Mouse (Mus musculus) intestine, embryonic 16.5 days (tissue): ENCODE measurements around the gene Napepld. TPM values are rescaled to one million over a fixed set of nuclear protein-coding genes. Genes with fewer than 3 reads are reported as not detected.
"Not testable (repeated sequence)": the region's sequence is repeated elsewhere in the genome, so short reads cannot be mapped to it uniquely, and the experiment has no call there.

Experiments
- ATAC-seq: fragments of 200-750 bp; cut with Nextera tagmentation; 2 replicates; pipeline ENCODE4 v1.8.0; 2017; ENCODE audit warnings: moderate TSS enrichment, moderate library complexity
- H3K27ac ChIP-seq: fragments of 300-500 bp; sonication (generic); 2 replicates; pipeline ENCODE4 v1.5.1; 2014; ENCODE audit warnings: mild to moderate bottlenecking, low read length
- H3K27me3 ChIP-seq: fragments of 300-500 bp; sonication (generic); replicated peaks from 2 replicates; pipeline ENCODE4 v1.6.1; 2014; ENCODE audit warnings: low read length, control low read depth, mixed read lengths; ENCODE audit not compliant: control insufficient read depth, insufficient read depth
- H3K36me3 ChIP-seq: fragments of 300-500 bp; sonication (generic); 2 replicates; pipeline ENCODE4 v1.6.1; 2014; ENCODE audit warnings: low read length, control low read depth; ENCODE audit not compliant: control insufficient read depth, insufficient read depth
- H3K4me1 ChIP-seq: fragments of 300-500 bp; sonication (generic); 2 replicates; pipeline ENCODE4 v1.6.1; 2014; ENCODE audit warnings: low read length, control low read depth, mixed read lengths; ENCODE audit not compliant: control insufficient read depth, insufficient read depth
- H3K4me2 ChIP-seq: fragments of 300-500 bp; sonication (generic); 2 replicates; pipeline ENCODE4 v1.6.1; 2014; ENCODE audit warnings: low read depth, low read length, control low read depth
- H3K4me3 ChIP-seq: fragments of 300-500 bp; sonication (generic); 2 replicates; pipeline ENCODE4 v1.5.1; 2014; ENCODE audit warnings: mild to moderate bottlenecking, low read length
- H3K9ac ChIP-seq: fragments of 300-500 bp; sonication (generic); 2 replicates; pipeline ENCODE4 v1.6.1; 2014; ENCODE audit warnings: low read depth, low read length
- H3K9me3 ChIP-seq: fragments of 300-500 bp; sonication (generic); 2 replicates; pipeline ENCODE4 v1.6.1; 2016; ENCODE audit warnings: low read length, control low read depth; ENCODE audit not compliant: control insufficient read depth
- WGBS: fragments of 180-500 bp; shearing (Covaris S2); extraction: QIAGEN DNeasy Blood & Tissue Kit; methylation state at CpG from one replicate; pipeline ENCODE4 v1.1.7; 2014; 5-methylcytosine and 5-hydroxymethylcytosine counted together
- polyA plus RNA-seq: library from polyadenylated mRNA; unstranded; fragments of >200 nt; fragmentation: Nextera tagmentation; extraction: Ambion mirVana; gene quantifications from 2 replicates; pipeline ENCODE4 v1.2.1, GENCODE M21; 2015

Napepld gene
- polyA plus RNA-seq, 1 experiment from 2014 or later = 3.1 TPM

DNA sequence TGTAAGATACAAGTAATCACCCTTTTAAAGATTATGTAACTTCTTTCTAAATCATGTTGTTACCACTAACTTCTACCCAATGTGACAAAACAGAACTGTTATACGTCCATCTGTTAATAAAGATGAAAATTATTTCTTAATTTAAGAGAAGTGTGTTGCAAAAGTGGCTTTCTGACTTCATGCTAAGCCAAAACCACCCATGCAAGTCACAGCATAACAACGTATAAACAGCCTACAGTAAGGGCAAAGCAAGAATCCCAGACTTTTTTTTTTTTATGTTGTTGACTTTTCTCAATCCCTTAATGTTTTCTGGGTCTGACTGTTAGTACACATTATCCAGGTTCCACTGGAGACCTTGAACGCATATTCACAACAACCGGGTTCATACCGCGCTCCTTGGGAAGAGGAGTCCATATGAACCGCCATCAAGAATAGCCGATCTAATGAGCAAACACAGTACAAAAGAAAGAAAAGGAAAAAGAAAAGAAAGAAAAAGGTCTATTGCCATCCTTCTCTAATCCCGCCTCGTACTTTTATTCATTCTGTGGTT lies 849 bp downstream of the Napepld start:
- no peak overlapping the region for H3K27ac ChIP-seq
- H3K4me2 ChIP-seq = peak overlapping the region; percentile 87
- 14% methylated on average over 10 of the region's 10 CpGs for WGBS
- peak overlapping the region; percentile 73 for H3K4me3 ChIP-seq
- H3K36me3 ChIP-seq = no peaks in the 10 kb centered on the region
- H3K9ac ChIP-seq = no peak overlapping the region
- H3K9me3 ChIP-seq = no peaks in the 10 kb centered on the region
- no peaks in the 10 kb centered on the region for H3K27me3 ChIP-seq
- ATAC-seq = no peak
- no peaks in the 10 kb centered on the region; the same call in 1 of the 2 replicates for H3K4me1 ChIP-seq

DNA sequence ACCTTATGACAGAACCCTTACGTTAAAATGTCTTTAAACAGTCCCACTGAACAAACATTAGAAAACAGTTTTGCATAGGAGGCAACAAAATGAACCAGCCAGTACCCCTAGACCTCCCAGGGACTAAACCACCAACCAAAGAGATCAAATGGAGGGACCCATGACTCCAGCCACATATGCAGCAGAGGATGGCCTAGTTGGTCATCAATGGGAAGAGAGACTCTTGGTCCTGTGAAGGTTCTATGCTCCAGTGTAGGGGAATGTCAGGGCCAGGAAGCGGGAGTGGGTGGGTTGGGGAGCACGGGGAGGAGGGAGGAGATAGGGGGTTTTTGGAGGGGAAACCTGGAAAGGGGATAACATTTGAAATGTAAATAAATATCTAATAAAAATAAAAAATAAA lies 1.6 kb downstream of the Napepld start:
- H3K9me3 ChIP-seq, H3K4me1 ChIP-seq, H3K9ac ChIP-seq, H3K36me3 ChIP-seq, ATAC-seq, H3K27ac ChIP-seq, H3K27me3 ChIP-seq, H3K4me3 ChIP-seq, H3K4me2 ChIP-seq: not testable (repeated sequence)
- WGBS = 86% methylated on average over 3 of the region's 3 CpGs

DNA sequence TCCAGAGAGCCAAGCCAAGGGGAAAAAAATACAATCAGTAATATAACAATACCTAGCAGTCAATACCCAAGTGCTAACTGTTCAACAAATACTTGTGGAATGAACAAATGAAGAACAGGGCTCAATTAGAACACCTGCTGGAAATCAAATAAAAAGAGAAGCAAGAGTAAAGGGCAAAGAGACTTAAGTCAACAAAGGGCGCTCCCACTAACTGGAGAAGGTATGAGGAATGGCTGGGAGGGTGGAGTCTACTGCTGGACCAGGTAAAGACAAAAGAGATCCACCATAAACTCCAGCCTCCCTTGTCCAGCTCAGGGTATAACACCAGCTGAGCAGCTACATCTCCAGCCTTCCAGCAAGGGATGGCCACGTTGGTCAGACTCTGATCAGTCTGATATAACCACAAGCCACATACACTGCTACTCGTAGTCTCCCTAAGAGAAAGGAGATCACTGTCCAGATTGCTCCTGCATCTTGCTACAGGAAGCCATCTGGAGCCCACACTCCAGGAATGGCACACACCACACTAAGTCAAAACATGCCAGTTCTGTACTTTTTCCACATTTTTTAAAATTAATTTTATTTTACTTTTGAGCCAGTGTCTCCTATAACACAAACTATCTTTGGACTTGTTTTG lies 6.2 kb downstream of the Napepld start:
- H3K27me3 ChIP-seq = no peaks in the 10 kb centered on the region
- H3K4me2 ChIP-seq = no peak overlapping the region
- no peak overlapping the region for H3K9ac ChIP-seq
- no peaks in the 10 kb centered on the region for H3K9me3 ChIP-seq
- no peak overlapping the region for H3K4me3 ChIP-seq
- H3K36me3 ChIP-seq = no peaks in the 10 kb centered on the region
- peaks cover 8% of the 10 kb centered on the region for H3K4me1 ChIP-seq
- no peak overlapping the region for H3K27ac ChIP-seq
- 74% methylated on average over 3 of the region's 3 CpGs for WGBS
- ATAC-seq = peak; percentile 72

DNA sequence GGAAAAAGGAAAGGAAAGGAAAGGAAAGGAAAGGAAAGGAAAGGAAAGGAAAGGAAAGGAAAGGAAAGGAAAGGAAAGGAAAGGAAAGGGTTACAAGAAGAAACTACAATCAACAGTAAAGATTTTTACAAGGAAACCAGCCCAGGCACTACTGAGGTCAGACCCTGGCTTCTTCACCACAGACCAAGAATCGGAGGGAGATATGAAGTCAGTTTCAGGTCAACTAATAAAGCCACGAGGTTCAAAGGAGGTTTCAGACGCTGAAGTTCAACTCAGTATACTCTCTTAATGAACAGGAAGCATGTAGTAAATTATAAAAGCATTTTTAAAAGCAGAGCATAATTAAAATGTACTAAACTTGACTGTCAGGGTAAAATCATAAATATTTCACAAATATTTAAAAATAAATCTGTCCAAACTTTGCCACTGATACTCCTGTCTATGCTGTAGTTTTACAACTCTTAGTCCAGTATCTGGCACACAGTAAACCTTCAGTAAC lies 7.8 kb downstream of the Napepld start:
- ATAC-seq = peak; percentile 65; the same call in 1 of the 2 replicates

DNA sequence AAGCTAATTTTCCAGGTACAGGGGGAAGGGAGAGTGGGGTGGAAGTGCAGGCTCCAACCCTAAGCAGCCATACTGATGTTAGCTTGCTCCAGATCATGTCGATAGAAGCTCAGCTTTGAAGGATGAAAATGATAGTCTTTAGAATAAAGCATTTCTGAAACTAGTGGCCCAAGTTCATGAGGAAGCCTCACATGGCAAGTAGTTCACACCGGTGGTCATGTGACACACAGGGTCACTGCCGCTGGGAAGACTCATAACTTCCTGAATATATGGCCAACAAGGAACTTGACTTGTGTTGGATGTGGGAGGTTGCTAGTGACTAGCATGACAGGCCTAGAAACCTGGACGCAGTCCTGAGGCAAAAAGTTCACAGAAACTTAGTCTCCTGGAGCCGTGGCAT lies 9.0 kb downstream of the Napepld start:
- H3K27me3 ChIP-seq = no peaks in the 10 kb centered on the region
- H3K4me2 ChIP-seq = no peak overlapping the region
- no peaks in the 10 kb centered on the region for H3K36me3 ChIP-seq
- no peaks in the 10 kb centered on the region for H3K9me3 ChIP-seq
- no peak for ATAC-seq
- no peak overlapping the region for H3K27ac ChIP-seq
- H3K4me1 ChIP-seq = peaks cover 8% of the 10 kb centered on the region
- no peak overlapping the region for H3K9ac ChIP-seq
- H3K4me3 ChIP-seq = no peak overlapping the region
- 90% methylated on average over 5 of the region's 5 CpGs for WGBS

More for the DNA sequence above, 7.8 kb downstream of the Napepld start:
- Histone ChIP-seq H3K4me3 (no peak overlapping the region), H3K4me2 (no peak overlapping the region), H3K9ac (no peak overlapping the region), H3K4me1 (peaks cover 8% of the 10 kb centered on the region), H3K27ac (no peak overlapping the region), H3K36me3 (no peaks in the 10 kb centered on the region), H3K27me3 (no peaks in the 10 kb centered on the region), H3K9me3 (no peaks in the 10 kb centered on the region)
- WGBS = 41% methylated on average over 3 of the region's 3 CpGs

DNA sequence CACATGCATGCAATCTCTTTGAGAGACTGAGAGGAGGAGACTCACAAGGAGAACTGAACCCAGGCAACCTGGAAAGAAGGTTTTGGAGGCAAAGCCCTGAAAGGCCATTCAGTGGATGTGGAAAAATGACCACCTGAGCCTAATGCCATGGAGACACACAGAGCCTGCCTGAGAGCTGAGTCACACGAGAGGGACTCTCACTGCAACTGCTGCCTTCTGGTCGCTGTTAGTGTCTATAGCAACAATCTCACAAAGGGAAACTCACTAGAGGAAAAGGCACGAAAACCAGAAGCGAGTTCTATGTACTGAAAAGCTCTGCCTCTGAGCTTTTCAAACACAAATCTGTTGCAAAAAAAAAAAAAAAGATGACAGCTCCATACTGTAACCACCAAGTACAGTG lies 14.2 kb downstream of the Napepld start:
- ATAC-seq = no peak
- no peaks in the 10 kb centered on the region for H3K36me3 ChIP-seq
- H3K9me3 ChIP-seq = 0 out of 2 replicates have a peak, but pooled peaks cover 2% of the 10 kb centered on the region
- 57% methylated on average over 4 of the region's 4 CpGs for WGBS
- H3K4me1 ChIP-seq = no peaks in the 10 kb centered on the region
- H3K9ac ChIP-seq = no peak overlapping the region
- H3K27me3 ChIP-seq = no peaks in the 10 kb centered on the region
- no peak overlapping the region for H3K4me2 ChIP-seq
- H3K4me3 ChIP-seq = no peak overlapping the region
- H3K27ac ChIP-seq = no peak overlapping the region

DNA sequence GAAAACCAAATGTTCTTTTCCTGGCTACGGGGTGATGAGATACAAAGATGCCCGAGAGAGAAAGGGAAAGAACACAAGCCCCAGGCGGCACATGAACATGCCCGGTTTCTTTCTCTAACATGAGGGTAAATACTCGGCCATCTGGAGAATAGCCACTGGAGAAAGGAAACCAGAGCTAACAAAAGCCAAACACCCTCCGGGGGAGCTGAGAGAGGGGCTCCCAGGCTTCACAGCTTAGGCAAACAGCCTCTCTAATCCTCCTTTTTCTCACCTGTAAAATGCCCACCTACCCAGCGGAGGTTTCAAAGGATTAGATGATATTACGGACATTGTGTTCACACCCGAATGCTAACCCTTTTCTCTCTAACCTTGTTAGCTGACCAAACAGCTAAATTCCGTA lies 16.2 kb downstream of the Napepld start:
- 67% methylated on average over 10 of the region's 10 CpGs for WGBS
- Histone ChIP-seq H3K4me3 (no peak overlapping the region), H3K4me2 (no peak overlapping the region), H3K27me3 (no peaks in the 10 kb centered on the region), H3K27ac (no peak overlapping the region), H3K4me1 (no peaks in the 10 kb centered on the region), H3K36me3 (no peaks in the 10 kb centered on the region), H3K9me3 (0 out of 2 replicates have a peak, but pooled peaks cover 2% of the 10 kb centered on the region), H3K9ac (no peak overlapping the region)
- no peak for ATAC-seq

DNA sequence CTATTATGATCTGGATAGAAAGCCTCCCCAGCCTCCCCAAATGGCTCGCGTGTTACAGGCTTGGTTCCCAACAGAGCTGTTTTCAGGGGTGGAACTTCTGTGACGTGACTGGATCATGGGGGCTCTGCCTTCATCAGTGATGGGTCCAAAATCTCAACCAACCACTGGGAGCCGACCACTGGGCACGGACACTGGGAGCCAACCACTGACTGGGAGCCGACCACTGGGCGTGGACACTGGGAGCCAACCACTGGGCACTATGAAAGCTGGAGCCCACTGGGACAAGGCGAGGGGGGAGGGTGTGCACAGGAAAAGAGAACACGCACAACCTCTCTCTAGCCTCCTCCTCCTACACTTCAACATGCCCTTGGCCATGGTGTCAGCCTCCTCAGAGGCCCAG lies 17.4 kb downstream of the Napepld start:
- 92% methylated on average over 9 of the region's 9 CpGs for WGBS
- H3K27ac ChIP-seq = no peak overlapping the region
- H3K4me1 ChIP-seq = no peaks in the 10 kb centered on the region
- no peaks in the 10 kb centered on the region for H3K27me3 ChIP-seq
- no peak overlapping the region for H3K4me2 ChIP-seq
- no peak overlapping the region for H3K9ac ChIP-seq
- 0 out of 2 replicates have a peak, but pooled peaks cover 2% of the 10 kb centered on the region for H3K9me3 ChIP-seq
- ATAC-seq = no peak
- H3K4me3 ChIP-seq = no peak overlapping the region
- H3K36me3 ChIP-seq = no peaks in the 10 kb centered on the region

DNA sequence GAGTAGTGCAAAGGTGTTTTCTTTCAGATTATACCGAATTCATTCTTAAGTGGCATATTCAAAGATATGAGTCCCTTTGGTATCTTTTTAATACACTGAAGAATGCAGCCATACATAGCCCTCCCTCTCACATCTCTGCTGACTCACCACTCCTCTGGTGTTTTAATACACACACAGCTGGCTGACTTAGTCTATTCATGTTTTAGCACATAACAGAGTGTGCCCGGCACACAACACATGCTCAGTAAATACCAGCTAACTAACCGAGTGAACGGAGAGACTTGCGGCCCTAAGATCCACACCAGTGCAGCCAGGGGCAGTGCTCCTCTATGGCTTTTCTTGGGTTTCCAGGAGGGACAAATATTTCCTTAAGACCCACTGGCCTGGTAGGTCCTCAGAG lies 20.3 kb downstream of the Napepld start:
- no peak overlapping the region for H3K9ac ChIP-seq
- no peak for ATAC-seq
- 0 out of 2 replicates have a peak, but pooled peaks cover 2% of the 10 kb centered on the region for H3K9me3 ChIP-seq
- WGBS = 77% methylated on average over 5 of the region's 5 CpGs
- no peak overlapping the region for H3K27ac ChIP-seq
- no peak overlapping the region for H3K4me3 ChIP-seq
- H3K36me3 ChIP-seq = no peaks in the 10 kb centered on the region
- H3K4me2 ChIP-seq = no peak overlapping the region
- no peaks in the 10 kb centered on the region for H3K4me1 ChIP-seq
- H3K27me3 ChIP-seq = no peaks in the 10 kb centered on the region
